Mouse (Mus musculus): ENCODE measurements around the gene Svs4. TPM values are rescaled to one million over a fixed set of nuclear protein-coding genes. Genes with fewer than 3 reads are reported as not detected.
"Not testable (repeated sequence)": the region's sequence is repeated elsewhere in the genome, so short reads cannot be mapped to it uniquely, and the experiment has no call there.

The Svs4 gene
- not detected in 2 replicates for polyA plus RNA-seq (2016; fragmentation: Nextera tagmentation; extraction: Ambion mirVana)

DNA sequence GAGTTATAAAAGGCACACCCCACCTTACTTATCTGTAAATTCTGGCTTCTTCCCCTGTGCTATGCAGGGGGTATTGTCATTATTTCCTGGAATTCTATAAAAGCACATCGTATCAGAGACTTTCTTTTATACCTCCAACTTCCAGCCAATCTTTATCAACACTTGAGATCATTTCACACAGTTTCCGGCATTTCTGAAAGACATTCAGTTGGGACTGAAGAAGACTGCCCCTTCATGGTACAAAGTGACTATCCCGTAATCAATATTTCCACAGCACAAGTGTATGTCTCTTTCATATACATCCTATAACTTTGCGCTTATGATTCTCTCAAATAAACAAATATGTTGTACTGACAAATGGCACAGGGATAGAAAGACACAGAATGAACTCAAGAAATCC, at the start of gene Svs4:
Gene Svs4, minus strand, starts transcription at position 101 of the 400 bp plus-strand sequence.
- Histone ChIP-seq H3K27me3 (no peaks in the 10 kb centered on the region), H3K9me3 (no peaks in the 10 kb centered on the region), H3K4me3 (replicated peaks) (no peak within 1 kb of the TSS), H3K36me3 (replicated peaks) (no peaks in the 10 kb centered on the region), H3K4me1 (no peaks in the 10 kb centered on the region), H3K4me2 (no peak within 1 kb of the TSS), H3K27ac (no peak within 1 kb of the TSS), H3K9ac (no peak within 1 kb of the TSS)
- no peak for ATAC-seq (ENCODE audit: low FRiP score)
- WGBS = 93% methylated on average over 4 of the region's 4 CpGs

DNA sequence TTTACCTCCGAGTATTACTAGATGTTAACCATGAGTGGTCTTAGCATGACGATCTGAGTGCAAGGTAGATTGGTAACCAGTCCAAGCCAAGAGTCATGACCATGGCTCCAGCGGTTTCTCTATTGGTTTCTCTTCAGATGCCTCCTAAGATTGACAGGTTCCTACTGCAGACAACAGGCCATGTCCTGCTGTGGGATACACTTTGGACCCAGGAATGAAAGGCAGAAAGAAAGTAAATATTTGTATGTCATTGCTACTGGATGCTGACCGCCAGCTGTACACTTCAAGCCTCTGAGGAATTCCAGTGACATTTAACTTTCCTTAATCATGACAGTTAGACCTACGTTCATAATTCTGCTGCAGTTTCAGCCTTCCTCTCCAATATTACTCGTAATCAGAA, 42.7 kb upstream of the Svs4 start:
- H3K4me1 ChIP-seq = no peaks in the 10 kb centered on the region
- H3K27ac ChIP-seq = no peak overlapping the region
- no peak overlapping the region for H3K4me3 ChIP-seq (replicated peaks)
- no peak overlapping the region for H3K4me2 ChIP-seq
- no peaks in the 10 kb centered on the region for H3K9me3 ChIP-seq
- ATAC-seq (ENCODE audit: low FRiP score) = no peak
- 92% methylated on average over 6 of the region's 6 CpGs for WGBS
- no peaks in the 10 kb centered on the region for H3K27me3 ChIP-seq
- no peak overlapping the region for H3K9ac ChIP-seq
- no peaks in the 10 kb centered on the region for H3K36me3 ChIP-seq (replicated peaks)

DNA sequence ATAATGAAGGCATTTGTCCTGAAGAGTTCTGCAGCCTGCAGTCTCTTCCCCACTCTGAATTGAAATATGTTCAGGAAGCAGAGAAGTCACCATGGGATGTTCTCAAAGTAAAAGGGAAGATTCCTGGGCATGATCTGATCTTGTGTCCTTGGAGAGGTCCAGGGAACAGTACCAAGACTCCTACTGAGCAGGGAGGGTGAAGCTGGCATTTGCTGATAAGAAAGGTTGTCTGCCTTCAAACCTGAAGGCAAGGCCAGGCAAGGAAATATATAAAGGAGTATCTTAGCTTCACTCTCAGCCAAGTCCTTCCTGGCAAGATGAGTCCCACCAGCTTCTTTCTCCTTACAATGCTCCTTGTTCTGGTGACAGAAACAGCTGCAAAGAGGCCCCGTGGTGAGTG, 38.2 kb upstream of the Svs4 start, which contains the start of gene Svs6:
Gene Svs6, plus strand, starts transcription at position 301 of the 400 bp plus-strand sequence.
- 82% methylated on average over 1 of the region's 1 CpGs for WGBS
- not testable (repeated sequence) for H3K27me3 ChIP-seq; H3K4me2 ChIP-seq; H3K4me3 ChIP-seq (replicated peaks); H3K27ac ChIP-seq; H3K9me3 ChIP-seq; H3K9ac ChIP-seq; H3K4me1 ChIP-seq; H3K36me3 ChIP-seq (replicated peaks); ATAC-seq (ENCODE audit: low FRiP score)

DNA sequence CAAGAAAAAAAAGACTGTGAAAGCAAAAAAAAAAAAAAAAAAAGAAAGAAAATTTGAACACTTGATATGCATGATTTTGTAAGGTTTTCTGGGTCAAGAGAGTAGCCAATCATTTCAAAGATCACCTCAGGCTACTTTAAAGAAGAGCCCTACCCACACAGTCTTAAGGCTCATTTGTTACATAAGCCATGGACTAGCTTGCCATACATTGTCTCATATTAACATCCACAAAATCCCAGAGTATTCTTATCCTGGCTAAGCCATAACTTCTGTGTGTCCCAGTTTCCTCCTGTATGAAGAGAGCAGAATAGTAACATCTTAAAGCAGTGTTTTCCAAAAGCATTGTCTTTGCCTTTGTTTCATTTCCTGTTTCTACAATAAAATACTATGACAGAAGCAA, 37.2 kb upstream of the Svs4 start:
- not testable (repeated sequence) for H3K27ac ChIP-seq; H3K36me3 ChIP-seq (replicated peaks); H3K4me3 ChIP-seq (replicated peaks); H3K9ac ChIP-seq; H3K27me3 ChIP-seq; H3K9me3 ChIP-seq; H3K4me2 ChIP-seq; ATAC-seq (ENCODE audit: low FRiP score); H3K4me1 ChIP-seq

DNA sequence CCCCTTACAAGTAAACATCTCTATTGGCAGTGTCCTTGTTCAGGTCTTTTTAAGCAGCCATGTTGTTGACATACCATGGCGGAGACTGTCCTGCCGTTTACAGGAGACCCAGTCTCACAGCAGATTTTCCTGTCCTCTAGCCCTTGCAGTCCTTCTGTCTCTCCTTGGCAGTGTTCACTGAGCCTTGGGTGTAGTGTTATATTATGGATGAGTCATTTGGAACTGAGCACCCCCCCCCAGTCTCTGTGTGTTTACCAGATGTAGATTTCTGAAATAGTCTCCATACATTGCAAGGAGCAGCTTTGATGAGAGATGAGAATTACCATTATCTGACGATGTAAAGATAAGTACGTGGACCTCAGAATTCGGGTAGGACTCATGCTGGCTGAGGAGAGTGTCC, 34.3 kb upstream of the Svs4 start:
- no peak overlapping the region for H3K4me3 ChIP-seq (replicated peaks)
- H3K9ac ChIP-seq = no peak overlapping the region
- no peak for ATAC-seq (ENCODE audit: low FRiP score)
- WGBS = 94% methylated on average over 5 of the region's 5 CpGs
- H3K27ac ChIP-seq = no peak overlapping the region
- H3K9me3 ChIP-seq = no peaks in the 10 kb centered on the region
- H3K4me1 ChIP-seq = no peaks in the 10 kb centered on the region
- no peaks in the 10 kb centered on the region for H3K36me3 ChIP-seq (replicated peaks)
- H3K4me2 ChIP-seq = no peak overlapping the region
- H3K27me3 ChIP-seq = no peaks in the 10 kb centered on the region

DNA sequence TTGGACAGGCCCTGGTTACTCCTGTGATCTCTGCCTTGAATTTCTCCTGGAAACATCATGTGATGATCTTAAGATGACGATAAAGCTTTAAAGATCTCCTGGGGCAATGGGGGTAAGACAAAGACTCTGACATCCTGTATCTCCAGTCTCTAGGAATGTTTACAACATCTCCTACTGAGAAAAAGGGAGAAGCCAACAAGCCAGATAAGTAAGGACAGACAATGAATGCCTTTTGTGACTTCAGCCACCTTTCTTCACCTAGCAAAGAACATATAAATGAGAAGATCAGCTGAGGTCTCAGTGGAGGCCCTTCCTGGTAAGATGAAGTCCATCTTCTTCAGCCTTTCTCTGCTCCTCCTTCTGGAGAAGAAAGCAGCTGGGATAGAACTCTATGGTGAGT, 10.7 kb upstream of the Svs4 start, which contains the start of gene Svs3a:
Gene Svs3a, plus strand, starts transcription at position 301 of the 400 bp plus-strand sequence.
- not testable (repeated sequence) for H3K9ac ChIP-seq; H3K4me3 ChIP-seq (replicated peaks); H3K4me2 ChIP-seq; H3K27me3 ChIP-seq; H3K27ac ChIP-seq; H3K36me3 ChIP-seq (replicated peaks); H3K4me1 ChIP-seq; ATAC-seq (ENCODE audit: low FRiP score); H3K9me3 ChIP-seq
- 84% methylated on average over 1 of the region's 1 CpGs for WGBS

DNA sequence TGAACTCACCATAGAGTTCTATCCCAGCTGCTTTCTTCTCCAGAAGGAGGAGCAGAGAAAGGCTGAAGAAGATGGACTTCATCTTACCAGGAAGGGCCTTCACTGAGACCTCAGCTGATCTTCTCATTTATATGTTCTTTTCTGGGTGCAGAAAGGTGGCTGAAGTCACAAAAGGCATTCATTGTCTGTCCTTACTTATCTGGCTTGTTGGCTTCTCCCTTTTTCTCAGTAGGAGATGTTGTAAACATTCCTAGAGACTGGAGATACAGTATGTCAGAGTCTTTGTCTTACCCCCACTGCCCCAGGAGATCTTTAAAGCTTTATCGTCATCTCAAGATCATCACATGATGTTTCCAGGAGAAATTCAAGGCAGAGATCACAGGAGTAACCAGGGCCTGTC, 21.7 kb downstream of the Svs4 start, which contains the start of gene Svs3b:
Gene Svs3b, minus strand, starts transcription at position 101 of the 400 bp plus-strand sequence.
- ATAC-seq (ENCODE audit: low FRiP score); H3K4me2 ChIP-seq; H3K9me3 ChIP-seq; H3K27me3 ChIP-seq; H3K9ac ChIP-seq; H3K4me1 ChIP-seq; H3K27ac ChIP-seq; H3K36me3 ChIP-seq (replicated peaks); H3K4me3 ChIP-seq (replicated peaks): not testable (repeated sequence)
- 94% methylated on average over 1 of the region's 1 CpGs for WGBS

DNA sequence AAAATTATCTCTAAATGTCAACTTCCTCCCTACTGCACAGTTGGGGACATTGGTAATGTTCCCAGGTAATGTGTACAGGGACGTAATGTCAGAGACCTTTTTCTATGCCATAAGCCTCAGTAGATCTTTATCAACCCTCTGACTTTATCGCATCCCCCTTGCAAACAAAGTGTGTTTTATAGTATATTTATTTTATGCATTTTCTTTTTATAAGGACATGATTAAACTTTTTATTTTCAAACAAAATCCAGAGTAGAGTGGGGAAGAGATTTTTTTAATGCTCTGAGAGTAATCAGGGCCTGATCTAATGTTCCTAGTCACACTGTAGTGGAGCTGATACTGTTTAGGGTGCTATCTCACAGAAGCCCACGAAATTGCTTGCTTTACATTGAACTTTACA, 39.9 kb downstream of the Svs4 start, which contains the start of gene Svs2:
Gene Svs2, minus strand, starts transcription at position 101 of the 400 bp plus-strand sequence.
- H3K36me3 ChIP-seq (replicated peaks) = no peaks in the 10 kb centered on the region
- H3K27ac ChIP-seq = no peak within 1 kb of the TSS
- no peak within 1 kb of the TSS for H3K4me2 ChIP-seq
- no peaks in the 10 kb centered on the region for H3K27me3 ChIP-seq
- H3K9me3 ChIP-seq = no peaks in the 10 kb centered on the region
- no peak for ATAC-seq (ENCODE audit: low FRiP score)
- H3K9ac ChIP-seq = no peak within 1 kb of the TSS
- no peak within 1 kb of the TSS for H3K4me3 ChIP-seq (replicated peaks)
- 88% methylated on average over 3 of the region's 3 CpGs for WGBS
- H3K4me1 ChIP-seq = no peaks in the 10 kb centered on the region

DNA sequence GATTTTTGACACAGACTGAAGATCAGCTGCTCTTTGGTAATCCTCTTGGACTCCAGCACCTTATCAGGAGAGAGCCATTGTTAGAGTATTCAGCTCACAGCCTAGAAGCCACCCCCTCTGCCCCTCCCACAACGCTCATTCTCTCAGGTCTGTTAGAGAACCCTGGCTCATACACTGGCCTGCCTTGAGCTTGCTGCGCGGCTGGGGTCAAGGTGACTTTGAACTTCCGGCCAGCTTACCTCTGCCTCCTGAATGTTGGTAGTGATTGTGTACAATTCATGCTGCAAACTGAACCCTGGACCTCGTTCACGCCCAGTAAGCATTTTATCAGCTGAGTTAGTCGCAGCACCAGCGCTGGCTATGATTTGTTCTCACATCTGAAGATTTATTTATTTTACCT, 45.6 kb downstream of the Svs4 start:
- no peak overlapping the region for H3K4me3 ChIP-seq (replicated peaks)
- H3K4me1 ChIP-seq = no peaks in the 10 kb centered on the region
- no peak overlapping the region for H3K4me2 ChIP-seq
- H3K9me3 ChIP-seq = no peaks in the 10 kb centered on the region
- no peak for ATAC-seq (ENCODE audit: low FRiP score)
- H3K9ac ChIP-seq = no peak overlapping the region
- H3K27ac ChIP-seq = no peak overlapping the region
- H3K27me3 ChIP-seq = no peaks in the 10 kb centered on the region
- WGBS = 88% methylated on average over 8 of the region's 8 CpGs
- H3K36me3 ChIP-seq (replicated peaks) = no peaks in the 10 kb centered on the region

DNA sequence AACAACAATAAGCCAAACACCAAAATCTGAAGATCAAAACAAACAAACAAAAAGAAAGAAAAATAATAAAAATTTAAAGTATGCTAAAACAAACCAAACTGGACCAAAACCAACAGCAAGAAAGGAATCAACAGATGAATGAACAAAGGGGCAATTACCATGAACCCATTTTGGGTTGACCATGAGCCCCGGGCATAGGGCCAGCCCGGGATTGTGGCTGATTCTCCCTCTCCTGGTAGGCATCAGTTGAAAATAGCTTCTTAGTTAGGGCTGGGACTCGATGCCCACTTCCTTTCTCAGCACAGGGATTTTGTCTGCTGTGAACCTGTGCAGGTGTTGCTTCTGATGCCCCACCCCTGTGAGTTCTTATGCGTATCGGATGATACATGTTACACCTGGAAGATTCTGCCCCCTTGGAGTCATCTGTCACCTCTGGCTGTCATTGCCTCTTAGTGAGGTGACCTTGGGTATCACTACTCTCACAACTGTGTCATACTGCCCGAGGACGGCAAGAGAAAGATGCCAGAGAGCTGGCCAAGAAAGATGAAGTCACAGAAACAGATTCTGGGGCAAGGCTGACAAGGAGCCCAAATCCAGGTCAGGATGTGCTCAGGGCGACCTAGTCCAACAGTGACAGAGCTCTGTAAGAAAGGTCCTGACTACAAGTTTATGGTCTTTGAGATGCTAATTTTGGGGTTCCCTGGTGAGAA, 49.7 kb downstream of the Svs4 start:
- no peaks in the 10 kb centered on the region for H3K9me3 ChIP-seq
- H3K36me3 ChIP-seq (replicated peaks) = no peaks in the 10 kb centered on the region
- ATAC-seq (ENCODE audit: low FRiP score) = no peak
- no peaks in the 10 kb centered on the region for H3K27me3 ChIP-seq
- H3K9ac ChIP-seq = no peak overlapping the region
- no peak overlapping the region for H3K4me3 ChIP-seq (replicated peaks)
- 90% methylated on average over 8 of the region's 8 CpGs for WGBS
- H3K4me1 ChIP-seq = no peaks in the 10 kb centered on the region
- no peak overlapping the region for H3K4me2 ChIP-seq
- no peak overlapping the region for H3K27ac ChIP-seq

Other genes with a start within 250 kb of the Svs4 start
- 37.3 and 42.8 TPM in 2 replicates for gene Stk4, start 208.1 kb downstream of the Svs4 start, polyA plus RNA-seq (2016; fragmentation: Nextera tagmentation; extraction: Ambion mirVana)
- gene Tomm34, start 207.3 kb downstream of the Svs4 start, polyA plus RNA-seq (2016; fragmentation: Nextera tagmentation; extraction: Ambion mirVana) = 50.2 TPM in 2 replicates
- gene Kcns1, start 107.3 kb downstream of the Svs4 start, polyA plus RNA-seq (2016; fragmentation: Nextera tagmentation; extraction: Ambion mirVana) = 0.12 and 0.18 TPM in 2 replicates
- gene Wfdc5, start 95.7 kb downstream of the Svs4 start, polyA plus RNA-seq (2016; fragmentation: Nextera tagmentation; extraction: Ambion mirVana) = not detected in 2 replicates
- not detected in 2 replicates for gene Wfdc12, start 87.9 kb downstream of the Svs4 start, polyA plus RNA-seq (2016; fragmentation: Nextera tagmentation; extraction: Ambion mirVana)
- not detected in 2 replicates for gene Wfdc15a, start 78.3 kb downstream of the Svs4 start, polyA plus RNA-seq (2016; fragmentation: Nextera tagmentation; extraction: Ambion mirVana)
- gene Wfdc15b, start 56.8 kb downstream of the Svs4 start, polyA plus RNA-seq (2016; fragmentation: Nextera tagmentation; extraction: Ambion mirVana) = not detected in 2 replicates
- not detected in 2 replicates for gene Svs2, start 40.0 kb downstream of the Svs4 start, polyA plus RNA-seq (2016; fragmentation: Nextera tagmentation; extraction: Ambion mirVana)
- not detected in 2 replicates for gene Svs3b, start 21.8 kb downstream of the Svs4 start, polyA plus RNA-seq (2016; fragmentation: Nextera tagmentation; extraction: Ambion mirVana)
- gene Svs3a, start 10.8 kb upstream of the Svs4 start, polyA plus RNA-seq (2016; fragmentation: Nextera tagmentation; extraction: Ambion mirVana) = not detected in 2 replicates
- not detected in 2 replicates for gene Svs6, start 38.3 kb upstream of the Svs4 start, polyA plus RNA-seq (2016; fragmentation: Nextera tagmentation; extraction: Ambion mirVana)
- gene Svs5, start 54.3 kb upstream of the Svs4 start, polyA plus RNA-seq (2016; fragmentation: Nextera tagmentation; extraction: Ambion mirVana) = not detected in 2 replicates
- 0.41 TPM in 1 of 2 replicates, not detected in the other for gene Slpi, start 110.6 kb upstream of the Svs4 start, polyA plus RNA-seq (2016; fragmentation: Nextera tagmentation; extraction: Ambion mirVana)
- gene Rbpjl, start 124.7 kb upstream of the Svs4 start, polyA plus RNA-seq (2016; fragmentation: Nextera tagmentation; extraction: Ambion mirVana) = 0.08 and 0.09 TPM in 2 replicates
- 3.3 and 4.0 TPM in 2 replicates for gene Matn4, start 126.7 kb upstream of the Svs4 start, polyA plus RNA-seq (2016; fragmentation: Nextera tagmentation; extraction: Ambion mirVana)
- gene Sdc4, start 165.4 kb upstream of the Svs4 start, polyA plus RNA-seq (2016; fragmentation: Nextera tagmentation; extraction: Ambion mirVana) = 12.1 and 12.6 TPM in 2 replicates
- 60.5 and 67.4 TPM in 2 replicates for gene Sys1, start 178.5 kb upstream of the Svs4 start, polyA plus RNA-seq (2016; fragmentation: Nextera tagmentation; extraction: Ambion mirVana)
- 4.7 and 6.2 TPM in 2 replicates for gene Gm20458, start 182.5 kb upstream of the Svs4 start, polyA plus RNA-seq (2016; fragmentation: Nextera tagmentation; extraction: Ambion mirVana)
- not detected in 2 replicates for gene Trp53tg5, start 195.3 kb upstream of the Svs4 start, polyA plus RNA-seq (2016; fragmentation: Nextera tagmentation; extraction: Ambion mirVana)
- gene Dbndd2, start 207.6 kb upstream of the Svs4 start, polyA plus RNA-seq (2016; fragmentation: Nextera tagmentation; extraction: Ambion mirVana) = 4.6 and 4.7 TPM in 2 replicates
- gene Pigt, start 219.1 kb upstream of the Svs4 start, polyA plus RNA-seq (2016; fragmentation: Nextera tagmentation; extraction: Ambion mirVana) = 43.3 and 45.2 TPM in 2 replicates

All from forebrain, embryonic 12.5 days (tissue).